Mouse (Mus musculus): ENCODE measurements around the gene Timd2.

- no peak for TF ChIP-seq CTCF (IDR thresholded peaks at IDR 0.05)
- TF ChIP-seq EP300 (IDR thresholded peaks at IDR 0.05; ENCODE audit: insufficient read depth, low read depth, low read length): no peak
- TF ChIP-seq POLR2A (IDR thresholded peaks at IDR 0.05; ENCODE audit: insufficient read depth, low read depth, low read length): no peak
Measured at GRCm38 (mm10) chr11:46683723-46684122, 23.1 kb downstream of the Timd2 start.

All from heart, adult 2 months (tissue).